Mouse (Mus musculus): ENCODE data around the gene Hspbp1.

GRCm38 (mm10) chr7:4647992-4648391 lies 36.9 kb downstream of the Hspbp1 start:
- no peak for TF ChIP-seq POLR2A (IDR thresholded peaks at IDR 0.05; ENCODE audit: low read depth, low read length)
- no peak for TF ChIP-seq CTCF (conservative IDR thresholded peaks at IDR 0.05; ENCODE audit: insufficient read depth, insufficient read length, low read depth, low read length)

Measured in kidney, adult 2 months (tissue).